Mouse (Mus musculus): ENCODE results near the gene Stx4a. TPM values are rescaled to one million over a fixed set of nuclear protein-coding genes. Genes with fewer than 3 reads are reported as not detected.
"Not testable (repeated sequence)": the region's sequence is repeated elsewhere in the genome, so short reads cannot be mapped to it uniquely, and the experiment has no call there.

Gene Stx4a
- polyA plus RNA-seq, 1 experiment from 2014 or later, result 58.9 TPM

- Histone ChIP-seq H3K4me2 (replicated peaks) (no peak overlapping the region), H3K9me3 (replicated peaks) (no peaks in the 10 kb centered on the region), H3K36me3 (peaks cover 72% of the 10 kb centered on the region), H3K27ac (replicated peaks) (no peak overlapping the region), H3K9ac (no peak overlapping the region), H3K27me3 (no peaks in the 10 kb centered on the region), H3K4me1 (peaks cover 31% of the 10 kb centered on the region), H3K4me3 (replicated peaks) (no peak overlapping the region)
- ATAC-seq (ENCODE audit: insufficient number of reproducible peaks, low FRiP score, low TSS enrichment, low read depth), result no peak
- 71% methylated on average over 3 of the region's 3 CpGs for WGBS
Observed at GRCm38 (mm10) chr7:127887781-127888180, 63.7 kb downstream of the Stx4a start.

- 74% methylated on average over 3 of the region's 3 CpGs for WGBS
Observed at GRCm38 (mm10) chr7:127888821-127889220, 64.7 kb downstream of the Stx4a start.

GRCm38 (mm10) chr7:127890798-127891197 is 66.7 kb downstream of the Stx4a start, which contains the start of gene Prss53:
TSS of gene Prss53 (minus strand) at chr7:127890970.
- 25% methylated on average over 4 of the region's 4 CpGs for WGBS
- ATAC-seq (ENCODE audit: insufficient number of reproducible peaks, low FRiP score, low TSS enrichment, low read depth), result no peak

More at GRCm38 (mm10) chr7:127888821-127889220, 64.7 kb downstream of the Stx4a start:
- H3K4me3 ChIP-seq (replicated peaks), result no peak overlapping the region
- no peaks in the 10 kb centered on the region for H3K9me3 ChIP-seq (replicated peaks)
- peaks cover 23% of the 10 kb centered on the region for H3K4me1 ChIP-seq
- no peak overlapping the region for H3K4me2 ChIP-seq (replicated peaks)
- H3K27me3 ChIP-seq, result no peaks in the 10 kb centered on the region
- no peak overlapping the region for H3K9ac ChIP-seq
- peaks cover 69% of the 10 kb centered on the region for H3K36me3 ChIP-seq
- no peak for ATAC-seq (ENCODE audit: insufficient number of reproducible peaks, low FRiP score, low TSS enrichment, low read depth)
- H3K27ac ChIP-seq (replicated peaks), result no peak overlapping the region

GRCm38 (mm10) chr7:127894480-127894879 is 70.4 kb downstream of the Stx4a start:
- Histone ChIP-seq H3K36me3 (peaks cover 15% of the 10 kb centered on the region; the same call in 1 of the 2 replicates), H3K4me2 (replicated peaks) (peak overlapping the region; percentile 77), H3K27me3 (no peaks in the 10 kb centered on the region), H3K9ac (peak overlapping the region; percentile 63), H3K4me1 (peaks cover 14% of the 10 kb centered on the region), H3K27ac (replicated peaks) (peak overlapping the region; percentile 85; the same call in 1 of the 2 replicates), H3K4me3 (replicated peaks) (peak overlapping the region; percentile 69), H3K9me3 (replicated peaks) (no peaks in the 10 kb centered on the region)
- no peak for ATAC-seq (ENCODE audit: insufficient number of reproducible peaks, low FRiP score, low TSS enrichment, low read depth)
- WGBS, result 64% methylated on average over 5 of the region's 5 CpGs

More at GRCm38 (mm10) chr7:127890798-127891197, 66.7 kb downstream of the Stx4a start, which contains the start of gene Prss53:
- H3K4me2 ChIP-seq (replicated peaks), result no peak within 1 kb of the TSS
- H3K36me3 ChIP-seq, result peaks cover 51% of the 10 kb centered on the region
- H3K27me3 ChIP-seq, result no peaks in the 10 kb centered on the region
- H3K4me1 ChIP-seq, result peaks cover 21% of the 10 kb centered on the region
- no peak within 1 kb of the TSS for H3K9ac ChIP-seq
- H3K4me3 ChIP-seq (replicated peaks), result no peak within 1 kb of the TSS
- H3K9me3 ChIP-seq (replicated peaks), result no peaks in the 10 kb centered on the region
- H3K27ac ChIP-seq (replicated peaks), result 0 out of 2 replicates have a peak within 1 kb of the TSS, but pooled peaks have one; percentile 17

GRCm38 (mm10) chr7:127895442-127895841 is 71.3 kb downstream of the Stx4a start, which contains the start of the genes Gm21974 and Vkorc1:
TSS of gene Gm21974 (minus strand) at chr7:127895454.
TSS of gene Vkorc1 (minus strand) at chr7:127895617.
- H3K27me3 ChIP-seq, result no peaks in the 10 kb centered on the region
- H3K9ac ChIP-seq, result peak within 1 kb of the TSS; percentile 63
- peak within 1 kb of the TSS; percentile 69 for H3K4me3 ChIP-seq (replicated peaks)
- H3K27ac ChIP-seq (replicated peaks), result peak within 1 kb of the TSS; percentile 85
- H3K9me3 ChIP-seq (replicated peaks), result no peaks in the 10 kb centered on the region
- H3K4me2 ChIP-seq (replicated peaks), result peak within 1 kb of the TSS; percentile 77
- WGBS, result under 1% methylated on average over 26 of the region's 26 CpGs
- H3K4me1 ChIP-seq, result peaks cover 14% of the 10 kb centered on the region
- peak; percentile 94 for ATAC-seq (ENCODE audit: insufficient number of reproducible peaks, low FRiP score, low TSS enrichment, low read depth)
- H3K36me3 ChIP-seq, result peaks cover 8% of the 10 kb centered on the region; the same call in 1 of the 2 replicates

- peaks cover 14% of the 10 kb centered on the region for H3K4me1 ChIP-seq
- ATAC-seq (ENCODE audit: insufficient number of reproducible peaks, low FRiP score, low TSS enrichment, low read depth), result peak; percentile 21; the same call in 1 of the 2 replicates
- H3K27ac ChIP-seq (replicated peaks), result peak overlapping the region; percentile 85; the same call in 1 of the 2 replicates
- H3K9me3 ChIP-seq (replicated peaks); H3K27me3 ChIP-seq; H3K9ac ChIP-seq; H3K36me3 ChIP-seq: not testable (repeated sequence)
- H3K4me3 ChIP-seq (replicated peaks), result peak overlapping the region; percentile 69
- WGBS, result 64% methylated on average over 7 of the region's 7 CpGs
- H3K4me2 ChIP-seq (replicated peaks), result peak overlapping the region; percentile 77
Observed at GRCm38 (mm10) chr7:127895891-127896290, 71.8 kb downstream of the Stx4a start.

- 59% methylated on average over 13 of the region's 13 CpGs for WGBS
- peaks cover 14% of the 10 kb centered on the region for H3K4me1 ChIP-seq
- H3K4me3 ChIP-seq (replicated peaks), result no peak overlapping the region
- H3K4me2 ChIP-seq (replicated peaks), result no peak overlapping the region
- no peak overlapping the region for H3K27ac ChIP-seq (replicated peaks)
- H3K9me3 ChIP-seq (replicated peaks), result no peaks in the 10 kb centered on the region
- H3K27me3 ChIP-seq, result no peaks in the 10 kb centered on the region
- no peak overlapping the region for H3K9ac ChIP-seq
- ATAC-seq (ENCODE audit: insufficient number of reproducible peaks, low FRiP score, low TSS enrichment, low read depth), result no peak
- H3K36me3 ChIP-seq, result peaks cover 8% of the 10 kb centered on the region; the same call in 1 of the 2 replicates
Observed at GRCm38 (mm10) chr7:127896384-127896783, 72.3 kb downstream of the Stx4a start.

DNA sequence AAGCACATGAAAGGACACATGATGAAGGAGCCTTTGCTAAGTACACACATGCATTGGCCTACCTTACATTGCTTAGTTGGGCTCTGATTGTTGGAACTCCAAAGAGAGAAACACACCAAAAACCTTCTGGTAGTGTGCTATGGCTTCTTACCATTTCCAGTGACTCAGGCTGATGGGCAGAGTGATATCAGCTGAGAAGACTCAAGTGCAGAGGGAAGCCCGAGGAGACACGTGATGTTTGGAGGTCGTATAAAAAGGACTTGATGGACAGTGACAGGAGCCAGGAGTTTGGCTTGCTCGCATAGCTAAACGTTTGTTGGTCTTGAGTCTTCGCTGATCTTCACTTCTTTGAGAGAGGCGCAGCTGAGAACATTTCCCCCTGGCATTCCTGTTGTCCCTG is 73.4 kb downstream of the Stx4a start:
- WGBS, result 85% methylated on average over 7 of the region's 7 CpGs
- H3K9me3 ChIP-seq (replicated peaks), result no peaks in the 10 kb centered on the region
- H3K27ac ChIP-seq (replicated peaks), result no peak overlapping the region
- H3K4me1 ChIP-seq, result peaks cover 14% of the 10 kb centered on the region
- no peak overlapping the region for H3K9ac ChIP-seq
- H3K4me2 ChIP-seq (replicated peaks), result no peak overlapping the region
- H3K27me3 ChIP-seq, result no peaks in the 10 kb centered on the region
- H3K4me3 ChIP-seq (replicated peaks), result no peak overlapping the region
- H3K36me3 ChIP-seq, result peaks cover 8% of the 10 kb centered on the region; the same call in 1 of the 2 replicates
- no peak for ATAC-seq (ENCODE audit: insufficient number of reproducible peaks, low FRiP score, low TSS enrichment, low read depth)

GRCm38 (mm10) chr7:127898179-127898956 is 74.3 kb downstream of the Stx4a start:
- Histone ChIP-seq H3K9me3 (replicated peaks) (no peaks in the 10 kb centered on the region), H3K4me1 (peaks cover 14% of the 10 kb centered on the region), H3K4me3 (replicated peaks) (no peak overlapping the region), H3K36me3 (peaks cover 1% of the 10 kb centered on the region; the same call in 1 of the 2 replicates), H3K9ac (no peak overlapping the region), H3K27ac (replicated peaks) (no peak overlapping the region), H3K4me2 (replicated peaks) (no peak overlapping the region), H3K27me3 (no peaks in the 10 kb centered on the region)
- 32% methylated on average over 10 of the region's 10 CpGs for WGBS
- no peak for ATAC-seq (ENCODE audit: insufficient number of reproducible peaks, low FRiP score, low TSS enrichment, low read depth)

All from embryonic facial prominence, embryonic 15.5 days (tissue).